Mouse (Mus musculus) intestine, embryonic 16.5 days (tissue): ENCODE measurements around the gene Ywhab. TPM values are rescaled to one million over a fixed set of nuclear protein-coding genes. Genes with fewer than 3 reads are reported as not detected.
A peak's percentile ranks its signal among the peaks of the same experiment; 100 is the strongest.

Experiments used
- ATAC-seq: fragments of 200-750 bp; cut with Nextera tagmentation; 2 replicates; pipeline ENCODE4 v1.8.0; 2017; ENCODE audit warnings: moderate TSS enrichment, moderate library complexity
- H3K27ac ChIP-seq: fragments of 300-500 bp; sonication (generic); 2 replicates; pipeline ENCODE4 v1.5.1; 2014; ENCODE audit warnings: mild to moderate bottlenecking, low read length
- H3K27me3 ChIP-seq: fragments of 300-500 bp; sonication (generic); replicated peaks from 2 replicates; pipeline ENCODE4 v1.6.1; 2014; ENCODE audit warnings: low read length, control low read depth, mixed read lengths; ENCODE audit not compliant: control insufficient read depth, insufficient read depth
- H3K36me3 ChIP-seq: fragments of 300-500 bp; sonication (generic); 2 replicates; pipeline ENCODE4 v1.6.1; 2014; ENCODE audit warnings: low read length, control low read depth; ENCODE audit not compliant: control insufficient read depth, insufficient read depth
- H3K4me1 ChIP-seq: fragments of 300-500 bp; sonication (generic); 2 replicates; pipeline ENCODE4 v1.6.1; 2014; ENCODE audit warnings: low read length, control low read depth, mixed read lengths; ENCODE audit not compliant: control insufficient read depth, insufficient read depth
- H3K4me2 ChIP-seq: fragments of 300-500 bp; sonication (generic); 2 replicates; pipeline ENCODE4 v1.6.1; 2014; ENCODE audit warnings: low read depth, low read length, control low read depth
- H3K4me3 ChIP-seq: fragments of 300-500 bp; sonication (generic); 2 replicates; pipeline ENCODE4 v1.5.1; 2014; ENCODE audit warnings: mild to moderate bottlenecking, low read length
- H3K9ac ChIP-seq: fragments of 300-500 bp; sonication (generic); 2 replicates; pipeline ENCODE4 v1.6.1; 2014; ENCODE audit warnings: low read depth, low read length
- H3K9me3 ChIP-seq: fragments of 300-500 bp; sonication (generic); 2 replicates; pipeline ENCODE4 v1.6.1; 2016; ENCODE audit warnings: low read length, control low read depth; ENCODE audit not compliant: control insufficient read depth
- WGBS: fragments of 180-500 bp; shearing (Covaris S2); extraction: QIAGEN DNeasy Blood & Tissue Kit; methylation state at CpG from one replicate; pipeline ENCODE4 v1.1.7; 2014; 5-methylcytosine and 5-hydroxymethylcytosine counted together
- polyA plus RNA-seq: library from polyadenylated mRNA; unstranded; fragments of >200 nt; fragmentation: Nextera tagmentation; extraction: Ambion mirVana; gene quantifications from 2 replicates; pipeline ENCODE4 v1.2.1, GENCODE M21; 2015

Gene Ywhab
- polyA plus RNA-seq, 1 experiment from 2014 or later: 238 TPM

GRCm38 (mm10) chr2:163974056-163974455 lies 20.7 kb upstream of the Ywhab start:
- Histone ChIP-seq H3K4me3 (no peak overlapping the region), H3K9me3 (no peaks in the 10 kb centered on the region), H3K27ac (no peak overlapping the region), H3K36me3 (no peaks in the 10 kb centered on the region), H3K4me1 (no peaks in the 10 kb centered on the region), H3K9ac (no peak overlapping the region), H3K27me3 (no peaks in the 10 kb centered on the region), H3K4me2 (no peak overlapping the region)
- 61% methylated on average over 2 of the region's 2 CpGs for WGBS
- ATAC-seq: no peak

GRCm38 (mm10) chr2:163976448-163976847 lies 18.3 kb upstream of the Ywhab start:
- Histone ChIP-seq H3K9me3 (no peaks in the 10 kb centered on the region), H3K4me2 (no peak overlapping the region), H3K4me3 (no peak overlapping the region), H3K27ac (no peak overlapping the region), H3K36me3 (no peaks in the 10 kb centered on the region), H3K27me3 (no peaks in the 10 kb centered on the region), H3K9ac (no peak overlapping the region), H3K4me1 (no peaks in the 10 kb centered on the region)
- no peak for ATAC-seq
- WGBS: 87% methylated on average over 6 of the region's 7 CpGs

- no peak overlapping the region for H3K4me2 ChIP-seq
- H3K9me3 ChIP-seq: no peaks in the 10 kb centered on the region
- no peaks in the 10 kb centered on the region for H3K27me3 ChIP-seq
- ATAC-seq: no peak
- H3K4me1 ChIP-seq: no peaks in the 10 kb centered on the region
- H3K9ac ChIP-seq: no peak overlapping the region
- 76% methylated on average over 8 of the region's 8 CpGs for WGBS
- H3K4me3 ChIP-seq: no peak overlapping the region
- no peaks in the 10 kb centered on the region for H3K36me3 ChIP-seq
- no peak overlapping the region for H3K27ac ChIP-seq
Observed at GRCm38 (mm10) chr2:163987233-163987632, 7.5 kb upstream of the Ywhab start.

GRCm38 (mm10) chr2:163992871-163993270 lies 1.9 kb upstream of the Ywhab start:
- H3K4me2 ChIP-seq: no peak overlapping the region
- WGBS: 95% methylated on average over 2 of the region's 2 CpGs
- H3K9ac ChIP-seq: no peak overlapping the region
- peaks cover 16% of the 10 kb centered on the region for H3K4me1 ChIP-seq
- no peak overlapping the region for H3K4me3 ChIP-seq
- H3K36me3 ChIP-seq: no peaks in the 10 kb centered on the region
- no peak overlapping the region for H3K27ac ChIP-seq
- no peaks in the 10 kb centered on the region for H3K27me3 ChIP-seq
- no peaks in the 10 kb centered on the region for H3K9me3 ChIP-seq
- no peak for ATAC-seq

- peak; percentile 100 for ATAC-seq
- WGBS: under 1% methylated on average over 75 of the region's 79 CpGs
Observed at GRCm38 (mm10) chr2:163994977-163995862, 460 bp downstream of the Ywhab start.

GRCm38 (mm10) chr2:163996275-163996674 lies 1.5 kb downstream of the Ywhab start:
- Histone ChIP-seq H3K36me3 (no peaks in the 10 kb centered on the region), H3K4me3 (peak overlapping the region; percentile 94), H3K4me1 (peaks cover 17% of the 10 kb centered on the region), H3K9ac (peak overlapping the region; percentile 95), H3K27me3 (no peaks in the 10 kb centered on the region), H3K9me3 (no peaks in the 10 kb centered on the region), H3K4me2 (peak overlapping the region; percentile 73), H3K27ac (no peak overlapping the region; the same call in 1 of the 2 replicates)
- ATAC-seq: no peak
- 64% methylated on average over 6 of the region's 6 CpGs for WGBS

More at GRCm38 (mm10) chr2:163994977-163995862, 460 bp downstream of the Ywhab start:
- Histone ChIP-seq H3K4me1 (peaks cover 17% of the 10 kb centered on the region), H3K4me2 (peak overlapping the region; percentile 73), H3K27ac (peak overlapping the region; percentile 98), H3K9ac (peak overlapping the region; percentile 95), H3K36me3 (no peaks in the 10 kb centered on the region), H3K4me3 (peak overlapping the region; percentile 94), H3K27me3 (no peaks in the 10 kb centered on the region), H3K9me3 (no peaks in the 10 kb centered on the region)

- Histone ChIP-seq H3K4me1 (peaks cover 17% of the 10 kb centered on the region), H3K27me3 (no peaks in the 10 kb centered on the region), H3K9me3 (no peaks in the 10 kb centered on the region), H3K36me3 (no peaks in the 10 kb centered on the region), H3K9ac (peak overlapping the region; percentile 39; the same call in 1 of the 2 replicates), H3K27ac (no peak overlapping the region), H3K4me2 (peak overlapping the region; percentile 20; the same call in 1 of the 2 replicates), H3K4me3 (no peak overlapping the region)
- no peak for ATAC-seq
- 72% methylated on average over 5 of the region's 5 CpGs for WGBS
Observed at GRCm38 (mm10) chr2:163996899-163997298, 2.1 kb downstream of the Ywhab start.

- peaks cover 17% of the 10 kb centered on the region for H3K4me1 ChIP-seq
- ATAC-seq: no peak
- H3K9ac ChIP-seq: no peak overlapping the region
- no peak overlapping the region for H3K27ac ChIP-seq
- WGBS: 90% methylated on average over 6 of the region's 6 CpGs
- no peak overlapping the region for H3K4me3 ChIP-seq
- no peak overlapping the region for H3K4me2 ChIP-seq
- no peaks in the 10 kb centered on the region for H3K27me3 ChIP-seq
- H3K9me3 ChIP-seq: no peaks in the 10 kb centered on the region
- no peaks in the 10 kb centered on the region for H3K36me3 ChIP-seq
Observed at GRCm38 (mm10) chr2:163998981-163999380, 4.2 kb downstream of the Ywhab start.

- Histone ChIP-seq H3K27ac (no peak overlapping the region), H3K27me3 (no peaks in the 10 kb centered on the region), H3K9ac (no peak overlapping the region), H3K9me3 (no peaks in the 10 kb centered on the region), H3K4me2 (no peak overlapping the region), H3K4me1 (peaks cover 20% of the 10 kb centered on the region), H3K36me3 (no peaks in the 10 kb centered on the region), H3K4me3 (no peak overlapping the region)
- 89% methylated on average over 3 of the region's 3 CpGs for WGBS
- no peak for ATAC-seq
Observed at GRCm38 (mm10) chr2:164002637-164003036, 7.9 kb downstream of the Ywhab start.
